Mouse (Mus musculus): ENCODE measurements around the gene Mical3. TPM values are rescaled to one million over a fixed set of nuclear protein-coding genes. Genes with fewer than 3 reads are reported as not detected.

Gene Mical3
- polyA plus RNA-seq, 1 experiment from 2014 or later = 37.0 TPM

GRCm38 (mm10) chr6:121099831-121100230 lies 31.0 kb downstream of the Mical3 start:
- no peak overlapping the region for H3K4me3 ChIP-seq (ENCODE audit: low read depth, low read length)
- no peaks in the 10 kb centered on the region for H3K9me3 ChIP-seq (replicated peaks; ENCODE audit: control insufficient read depth, low read length, poor library complexity, severe bottlenecking)
- peaks cover 21% of the 10 kb centered on the region for H3K4me1 ChIP-seq (ENCODE audit: control insufficient read depth, insufficient read depth, low read length)
- H3K27me3 ChIP-seq (ENCODE audit: control insufficient read depth, insufficient read depth, low read depth, low read length) = no peaks in the 10 kb centered on the region
- no peak overlapping the region for H3K4me2 ChIP-seq (ENCODE audit: low read length)
- no peak for ATAC-seq
- H3K9ac ChIP-seq (ENCODE audit: low read depth, low read length) = no peak overlapping the region
- H3K36me3 ChIP-seq (ENCODE audit: control insufficient read depth, insufficient read depth, low read length) = no peaks in the 10 kb centered on the region; the same call in 1 of the 2 replicates
- 87% methylated on average over 7 of the region's 7 CpGs for WGBS
- no peak overlapping the region for H3K27ac ChIP-seq (ENCODE audit: low read length)

GRCm38 (mm10) chr6:121099228-121099608 lies 31.6 kb downstream of the Mical3 start:
- H3K27me3 ChIP-seq (ENCODE audit: control insufficient read depth, insufficient read depth, low read depth, low read length) = no peaks in the 10 kb centered on the region
- no peak overlapping the region for H3K4me3 ChIP-seq (ENCODE audit: low read depth, low read length)
- no peaks in the 10 kb centered on the region for H3K9me3 ChIP-seq (replicated peaks; ENCODE audit: control insufficient read depth, low read length, poor library complexity, severe bottlenecking)
- no peak overlapping the region for H3K27ac ChIP-seq (ENCODE audit: low read length)
- no peaks in the 10 kb centered on the region; the same call in 1 of the 2 replicates for H3K36me3 ChIP-seq (ENCODE audit: control insufficient read depth, insufficient read depth, low read length)
- 90% methylated on average over 4 of the region's 4 CpGs for WGBS
- H3K9ac ChIP-seq (ENCODE audit: low read depth, low read length) = no peak overlapping the region
- H3K4me1 ChIP-seq (ENCODE audit: control insufficient read depth, insufficient read depth, low read length) = peaks cover 21% of the 10 kb centered on the region
- no peak for ATAC-seq
- no peak overlapping the region for H3K4me2 ChIP-seq (ENCODE audit: low read length)

GRCm38 (mm10) chr6:121098511-121099227 lies 32.1 kb downstream of the Mical3 start:
- H3K4me2 ChIP-seq (ENCODE audit: low read length) = no peak overlapping the region
- WGBS = 75% methylated on average over 9 of the region's 9 CpGs
- no peaks in the 10 kb centered on the region; the same call in 1 of the 2 replicates for H3K36me3 ChIP-seq (ENCODE audit: control insufficient read depth, insufficient read depth, low read length)
- H3K27ac ChIP-seq (ENCODE audit: low read length) = peak overlapping the region; percentile 45
- no peak overlapping the region for H3K4me3 ChIP-seq (ENCODE audit: low read depth, low read length)
- no peak for ATAC-seq
- no peaks in the 10 kb centered on the region for H3K27me3 ChIP-seq (ENCODE audit: control insufficient read depth, insufficient read depth, low read depth, low read length)
- H3K9ac ChIP-seq (ENCODE audit: low read depth, low read length) = peak overlapping the region; percentile 34; the same call in 1 of the 2 replicates
- H3K4me1 ChIP-seq (ENCODE audit: control insufficient read depth, insufficient read depth, low read length) = peaks cover 21% of the 10 kb centered on the region
- no peaks in the 10 kb centered on the region for H3K9me3 ChIP-seq (replicated peaks; ENCODE audit: control insufficient read depth, low read length, poor library complexity, severe bottlenecking)

- Histone ChIP-seq H3K9me3 (replicated peaks; ENCODE audit: control insufficient read depth, low read length, poor library complexity, severe bottlenecking) (no peaks in the 10 kb centered on the region), H3K27me3 (ENCODE audit: control insufficient read depth, insufficient read depth, low read depth, low read length) (no peaks in the 10 kb centered on the region), H3K36me3 (ENCODE audit: control insufficient read depth, insufficient read depth, low read length) (no peaks in the 10 kb centered on the region; the same call in 1 of the 2 replicates), H3K4me2 (ENCODE audit: low read length) (no peak overlapping the region), H3K4me3 (ENCODE audit: low read depth, low read length) (no peak overlapping the region), H3K4me1 (ENCODE audit: control insufficient read depth, insufficient read depth, low read length) (peaks cover 21% of the 10 kb centered on the region), H3K9ac (ENCODE audit: low read depth, low read length) (peak overlapping the region; percentile 34; the same call in 1 of the 2 replicates), H3K27ac (ENCODE audit: low read length) (peak overlapping the region; percentile 45)
- no peak; the same call in 1 of the 2 replicates for ATAC-seq
- WGBS = 34% methylated on average over 9 of the region's 9 CpGs
These were observed 32.7 kb downstream of the Mical3 start for GRCm38 (mm10) chr6:121098109-121098508.

GRCm38 (mm10) chr6:121096862-121097261 lies 33.9 kb downstream of the Mical3 start:
- WGBS = 95% methylated on average over 8 of the region's 8 CpGs
- no peak for ATAC-seq
- H3K9me3 ChIP-seq (replicated peaks; ENCODE audit: control insufficient read depth, low read length, poor library complexity, severe bottlenecking) = no peaks in the 10 kb centered on the region

GRCm38 (mm10) chr6:121096390-121096789 lies 34.4 kb downstream of the Mical3 start:
- H3K4me3 ChIP-seq (ENCODE audit: low read depth, low read length) = no peak overlapping the region
- no peaks in the 10 kb centered on the region for H3K27me3 ChIP-seq (ENCODE audit: control insufficient read depth, insufficient read depth, low read depth, low read length)
- no peaks in the 10 kb centered on the region; the same call in 1 of the 2 replicates for H3K36me3 ChIP-seq (ENCODE audit: control insufficient read depth, insufficient read depth, low read length)
- no peak for ATAC-seq
- H3K4me1 ChIP-seq (ENCODE audit: control insufficient read depth, insufficient read depth, low read length) = peaks cover 21% of the 10 kb centered on the region
- no peak overlapping the region for H3K4me2 ChIP-seq (ENCODE audit: low read length)
- no peak overlapping the region for H3K9ac ChIP-seq (ENCODE audit: low read depth, low read length)
- no peaks in the 10 kb centered on the region for H3K9me3 ChIP-seq (replicated peaks; ENCODE audit: control insufficient read depth, low read length, poor library complexity, severe bottlenecking)
- WGBS = 93% methylated on average over 8 of the region's 8 CpGs
- H3K27ac ChIP-seq (ENCODE audit: low read length) = no peak overlapping the region

More at GRCm38 (mm10) chr6:121096862-121097261, 33.9 kb downstream of the Mical3 start:
- Histone ChIP-seq H3K36me3 (ENCODE audit: control insufficient read depth, insufficient read depth, low read length) (no peaks in the 10 kb centered on the region; the same call in 1 of the 2 replicates), H3K4me3 (ENCODE audit: low read depth, low read length) (no peak overlapping the region), H3K4me1 (ENCODE audit: control insufficient read depth, insufficient read depth, low read length) (peaks cover 21% of the 10 kb centered on the region), H3K27ac (ENCODE audit: low read length) (no peak overlapping the region), H3K9ac (ENCODE audit: low read depth, low read length) (no peak overlapping the region), H3K27me3 (ENCODE audit: control insufficient read depth, insufficient read depth, low read depth, low read length) (no peaks in the 10 kb centered on the region), H3K4me2 (ENCODE audit: low read length) (no peak overlapping the region)

- no peaks in the 10 kb centered on the region for H3K27me3 ChIP-seq (ENCODE audit: control insufficient read depth, insufficient read depth, low read depth, low read length)
- no peaks in the 10 kb centered on the region for H3K9me3 ChIP-seq (replicated peaks; ENCODE audit: control insufficient read depth, low read length, poor library complexity, severe bottlenecking)
- no peaks in the 10 kb centered on the region for H3K36me3 ChIP-seq (ENCODE audit: control insufficient read depth, insufficient read depth, low read length)
- no peak for ATAC-seq
- no peak overlapping the region for H3K27ac ChIP-seq (ENCODE audit: low read length)
- H3K4me1 ChIP-seq (ENCODE audit: control insufficient read depth, insufficient read depth, low read length) = peaks cover 9% of the 10 kb centered on the region
- 88% methylated on average over 8 of the region's 8 CpGs for WGBS
- H3K9ac ChIP-seq (ENCODE audit: low read depth, low read length) = no peak overlapping the region
- H3K4me2 ChIP-seq (ENCODE audit: low read length) = no peak overlapping the region
- no peak overlapping the region for H3K4me3 ChIP-seq (ENCODE audit: low read depth, low read length)
These were observed 37.0 kb downstream of the Mical3 start for GRCm38 (mm10) chr6:121093662-121094408.

- Histone ChIP-seq H3K9me3 (replicated peaks; ENCODE audit: control insufficient read depth, low read length, poor library complexity, severe bottlenecking) (no peaks in the 10 kb centered on the region), H3K27ac (ENCODE audit: low read length) (no peak overlapping the region), H3K4me3 (ENCODE audit: low read depth, low read length) (no peak overlapping the region), H3K4me1 (ENCODE audit: control insufficient read depth, insufficient read depth, low read length) (no peaks in the 10 kb centered on the region), H3K9ac (ENCODE audit: low read depth, low read length) (no peak overlapping the region), H3K27me3 (ENCODE audit: control insufficient read depth, insufficient read depth, low read depth, low read length) (no peaks in the 10 kb centered on the region), H3K36me3 (ENCODE audit: control insufficient read depth, insufficient read depth, low read length) (no peaks in the 10 kb centered on the region), H3K4me2 (ENCODE audit: low read length) (no peak overlapping the region)
- WGBS = 95% methylated on average over 11 of the region's 11 CpGs
- no peak for ATAC-seq
These were observed 40.0 kb downstream of the Mical3 start for GRCm38 (mm10) chr6:121090786-121091185.

Measured in midbrain, embryonic 16.5 days (tissue).